Mouse (Mus musculus) ZHBTc4 (cell line): ENCODE data around the gene Hip1.
"Not testable (repeated sequence)": the region's sequence is repeated elsewhere in the genome, so short reads cannot be mapped to it uniquely, and the experiment has no call there.

Experiments
- DNase-seq: peaks from one replicate; pipeline ENCODE4 v3.0.0-alpha.2; 2011; ENCODE audit warnings: low read depth, low spot score

Gene Hip1

GRCm38 (mm10) chr5:135492126-135492525 lies 52.8 kb downstream of the Hip1 start:
- no peak for DNase-seq

GRCm38 (mm10) chr5:135489695-135490294 lies 55.1 kb downstream of the Hip1 start:
- no peak for DNase-seq

- peak; percentile 98 for DNase-seq
Measured at GRCm38 (mm10) chr5:135488881-135489694, 55.8 kb downstream of the Hip1 start.

GRCm38 (mm10) chr5:135488222-135488880 lies 56.6 kb downstream of the Hip1 start:
- peak; percentile 16 for DNase-seq

GRCm38 (mm10) chr5:135485289-135485688 lies 59.6 kb downstream of the Hip1 start:
- no peak for DNase-seq

- DNase-seq: not testable (repeated sequence)
Measured at GRCm38 (mm10) chr5:135483865-135484264, 61.1 kb downstream of the Hip1 start.

- DNase-seq: no peak
Measured at GRCm38 (mm10) chr5:135478877-135479600, 65.9 kb downstream of the Hip1 start.

- DNase-seq: peak; percentile 50
Measured at GRCm38 (mm10) chr5:135476199-135476598, 68.7 kb downstream of the Hip1 start.

- DNase-seq: peak; percentile 69
Measured at GRCm38 (mm10) chr5:135472405-135472804, 72.5 kb downstream of the Hip1 start.

GRCm38 (mm10) chr5:135471747-135472146 lies 73.2 kb downstream of the Hip1 start:
- DNase-seq: no peak

- no peak for DNase-seq
Measured at GRCm38 (mm10) chr5:135468280-135468679, 76.6 kb downstream of the Hip1 start.

- no peak for DNase-seq
Measured at GRCm38 (mm10) chr5:135465833-135466291, 79.1 kb downstream of the Hip1 start.

GRCm38 (mm10) chr5:135463380-135463779 lies 81.5 kb downstream of the Hip1 start:
- DNase-seq: no peak

GRCm38 (mm10) chr5:135460833-135461173 lies 84.1 kb downstream of the Hip1 start:
- no peak for DNase-seq

- no peak for DNase-seq
Measured at GRCm38 (mm10) chr5:135460152-135460832, 84.6 kb downstream of the Hip1 start.

GRCm38 (mm10) chr5:135459486-135459885 lies 85.4 kb downstream of the Hip1 start:
- peak; percentile 75 for DNase-seq

- DNase-seq: peak; percentile 30
Measured at GRCm38 (mm10) chr5:135457961-135458360, 87.0 kb downstream of the Hip1 start.

GRCm38 (mm10) chr5:135456515-135456914 lies 88.4 kb downstream of the Hip1 start:
- DNase-seq: no peak

- DNase-seq: peak; percentile 77
Measured at GRCm38 (mm10) chr5:135454256-135454655, 90.7 kb downstream of the Hip1 start.

- not testable (repeated sequence) for DNase-seq
Measured at GRCm38 (mm10) chr5:135451559-135451958, 93.4 kb downstream of the Hip1 start.

GRCm38 (mm10) chr5:135451100-135451499 lies 93.8 kb downstream of the Hip1 start:
- no peak for DNase-seq
